Mouse (Mus musculus) heart, postnatal 0 days (tissue): ENCODE results near the gene Tcap.

Experiments used
- CTCF ChIP-seq: IDR thresholded peaks from 2 replicates; pipeline ENCODE4 v1.5.1; 2016; ENCODE audit warnings: antibody characterized with exemption, control low read depth, low read depth
- EP300 ChIP-seq: IDR thresholded peaks from 2 replicates; pipeline ENCODE4 v1.6.1; 2016; ENCODE audit warnings: antibody characterized with exemption, low read depth

DNA sequence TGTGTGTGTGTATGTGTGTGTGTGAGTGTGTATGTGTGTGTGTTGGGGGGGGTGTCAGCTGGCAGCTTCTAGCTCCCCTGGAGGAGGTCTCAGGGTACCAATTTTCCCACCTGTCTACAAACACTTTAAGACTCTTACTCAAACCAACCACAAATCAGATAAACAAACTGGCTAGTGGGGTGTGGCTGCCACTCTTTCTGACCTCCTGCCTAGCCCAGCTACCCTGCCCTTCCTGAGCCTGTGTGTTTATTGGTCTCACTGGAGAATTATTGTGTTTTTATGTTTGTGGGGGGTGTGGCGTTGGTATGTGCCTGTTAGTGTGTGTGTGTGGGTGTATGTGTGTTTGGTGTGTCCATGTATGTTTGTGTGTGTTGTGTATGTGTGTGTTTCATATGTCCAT, 33.5 kb downstream of the Tcap start:
- TF ChIP-seq CTCF (no peak), EP300 (no peak)
